Mouse (Mus musculus) CH12.LX (cell line): ENCODE data around the gene Plcg2.
A peak's percentile ranks its signal among the peaks of the same experiment; 100 is the strongest.

ENCODE experiments used
- CTCF ChIP-seq, 2 experiments: IDR thresholded peaks in 1 of 2; conservative IDR thresholded peaks in 1 of 2; 2 replicates each; pipeline ENCODE4 v1.5.1; 2011 to 2012; ENCODE audit warnings: low read depth in 2 of 2, low read length in 2 of 2, improper control_type of control experiment in 1 of 2, inconsistent platforms in 1 of 2, mild to moderate bottlenecking in 1 of 2, moderate library complexity in 1 of 2
- EP300 ChIP-seq: IDR thresholded peaks from 2 replicates; pipeline ENCODE4 v1.6.1; 2011; ENCODE audit warnings: low read length, improper control_type of control experiment
- ETS1 ChIP-seq: conservative IDR thresholded peaks from 2 replicates; pipeline ENCODE4 v1.6.1; 2012; ENCODE audit warnings: low read depth, mild to moderate bottlenecking, inconsistent platforms, low read length, improper control_type of control experiment, moderate library complexity
- JUN ChIP-seq: IDR thresholded peaks from 2 replicates; pipeline ENCODE4 v1.6.1; 2011; ENCODE audit warnings: low read depth, mild to moderate bottlenecking, low read length, improper control_type of control experiment, moderate library complexity; ENCODE audit not compliant: insufficient read depth
- MAFK ChIP-seq: IDR thresholded peaks from 2 replicates; pipeline ENCODE4 v1.6.1; 2011; ENCODE audit warnings: low read length, improper control_type of control experiment; ENCODE audit not compliant: insufficient replicate concordance
- POLR2A ChIP-seq: IDR thresholded peaks from 2 replicates; pipeline ENCODE4 v1.6.1; 2011; ENCODE audit warnings: low read depth, mild to moderate bottlenecking, improper control_type of control experiment, low read length
- SMC3 ChIP-seq: IDR thresholded peaks from 2 replicates; pipeline ENCODE4 v1.6.1; 2011; ENCODE audit warnings: low read depth, low read length, improper control_type of control experiment
- TBP ChIP-seq: conservative IDR thresholded peaks from 2 replicates; pipeline ENCODE4 v1.6.1; 2011; ENCODE audit warnings: low read depth, low read length, improper control_type of control experiment
- TCF12 ChIP-seq: IDR thresholded peaks from 2 replicates; pipeline ENCODE4 v1.6.1; 2014; ENCODE audit warnings: low read depth, mild to moderate bottlenecking, inconsistent platforms, low read length, improper control_type of control experiment
- USF1 ChIP-seq: IDR thresholded peaks from 2 replicates; pipeline ENCODE4 v1.6.1; 2014; ENCODE audit warnings: low read depth, mild to moderate bottlenecking, inconsistent platforms, low read length, improper control_type of control experiment
- ZKSCAN1 ChIP-seq: IDR thresholded peaks from 2 replicates; pipeline ENCODE4 v1.6.1; 2012; ENCODE audit warnings: low read depth, inconsistent platforms, low read length, improper control_type of control experiment, borderline replicate concordance
- ZNF384 ChIP-seq: IDR thresholded peaks from 2 replicates; pipeline ENCODE4 v1.6.1; 2012; ENCODE audit warnings: low read depth, low read length, improper control_type of control experiment, inconsistent platforms

DNA sequence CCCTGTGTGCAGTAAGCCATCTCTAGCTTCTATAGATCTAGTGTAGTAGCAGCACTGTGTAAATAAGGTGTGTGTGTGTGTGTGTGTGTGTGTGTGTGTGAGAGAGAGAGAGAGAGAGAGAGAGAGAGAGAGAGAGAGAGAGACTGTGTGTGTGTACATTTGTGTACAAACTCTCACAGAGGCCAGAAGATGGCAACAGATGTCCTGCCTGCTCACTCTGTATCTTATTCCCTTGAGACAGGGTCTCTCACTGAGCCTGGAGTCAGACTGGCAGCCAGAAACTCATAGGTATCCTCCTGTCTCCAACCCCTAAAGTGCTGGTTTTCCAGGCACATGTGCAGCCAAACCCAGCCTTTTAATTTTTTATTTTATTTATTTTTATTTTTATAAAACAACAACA is 20.0 kb upstream of the Plcg2 start:
- TF ChIP-seq USF1 (no peak), CTCF (conservative IDR thresholded peaks at IDR 0.05 in 1 of 2, IDR thresholded peaks at IDR 0.05 in 1 of 2; ENCODE audit: low read depth in 2 of 2, low read length in 2 of 2) (peak in 1 of 2 experiments; percentile 65; a peak in 2 of 4 replicates), TBP (no peak), TCF12 (no peak), EP300 (no peak), ETS1 (no peak), SMC3 (peak; percentile 75), POLR2A (no peak), MAFK (no peak), JUN (no peak), ZKSCAN1 (no peak), ZNF384 (no peak)
